Mouse (Mus musculus) forebrain, embryonic 10.5 days (tissue): ENCODE measurements around the gene Them4. TPM values are rescaled to one million over a fixed set of nuclear protein-coding genes. Genes with fewer than 3 reads are reported as not detected.
"Not testable (repeated sequence)": the region's sequence is repeated elsewhere in the genome, so short reads cannot be mapped to it uniquely, and the experiment has no call there.

ENCODE experiments used
- DNase-seq: peaks from one replicate; pipeline ENCODE4 v3.0.0-alpha.2; 2017; ENCODE audit warnings: low spot score; ENCODE audit errors: extremely low spot score
- H3K27ac ChIP-seq: fragments of 300-500 bp; sonication (generic); 2 replicates; pipeline ENCODE4 v1.5.1; 2016; ENCODE audit warnings: mild to moderate bottlenecking
- H3K27me3 ChIP-seq: fragments of 300-500 bp; sonication (generic); 2 replicates; pipeline ENCODE4 v1.6.1; 2016; ENCODE audit warnings: mild to moderate bottlenecking; ENCODE audit not compliant: poor library complexity, severe bottlenecking
- H3K36me3 ChIP-seq: fragments of 300-500 bp; sonication (generic); replicated peaks from 2 replicates; pipeline ENCODE4 v1.6.1; 2016; ENCODE audit warnings: mild to moderate bottlenecking, moderate library complexity
- H3K4me1 ChIP-seq: fragments of 300-500 bp; sonication (generic); 2 replicates; pipeline ENCODE4 v1.6.1; 2016
- H3K4me3 ChIP-seq: fragments of 300-500 bp; sonication (generic); 2 replicates; pipeline ENCODE4 v1.5.1; 2016; ENCODE audit warnings: mild to moderate bottlenecking, moderate library complexity
- H3K9me3 ChIP-seq: fragments of 300-500 bp; sonication (generic); 2 replicates; pipeline ENCODE4 v1.6.1; 2016; ENCODE audit warnings: mild to moderate bottlenecking, moderate library complexity
- WGBS: fragments of 180-500 bp; shearing (Covaris S2); methylation state at CpG from one replicate; pipeline ENCODE4 v1.1.7; 2016; 5-methylcytosine and 5-hydroxymethylcytosine counted together
- polyA plus RNA-seq: library from polyadenylated mRNA; unstranded; fragments of >200 nt; fragmentation: Nextera tagmentation; extraction: Ambion mirVana; gene quantifications from 2 replicates; pipeline ENCODE4 v1.2.1, GENCODE M21; 2016

Them4 gene
- 6.7 and 8.1 TPM in 2 replicates for polyA plus RNA-seq

- 2% methylated on average over 47 of the region's 47 CpGs for WGBS
- DNase-seq, result peak; percentile 91
- H3K27me3 ChIP-seq, result no peaks in the 10 kb centered on the region
- H3K36me3 ChIP-seq, result no peaks in the 10 kb centered on the region
- H3K4me3 ChIP-seq, result peak within 1 kb of the TSS; percentile 67
- H3K4me1 ChIP-seq, result peaks cover 18% of the 10 kb centered on the region
- H3K27ac ChIP-seq, result peak within 1 kb of the TSS; percentile 85
- no peaks in the 10 kb centered on the region for H3K9me3 ChIP-seq
Measured at GRCm38 (mm10) chr3:94309633-94310363, at the start of gene Them4. Gene Them4 (plus strand): TSS chr3:94310089.

DNA sequence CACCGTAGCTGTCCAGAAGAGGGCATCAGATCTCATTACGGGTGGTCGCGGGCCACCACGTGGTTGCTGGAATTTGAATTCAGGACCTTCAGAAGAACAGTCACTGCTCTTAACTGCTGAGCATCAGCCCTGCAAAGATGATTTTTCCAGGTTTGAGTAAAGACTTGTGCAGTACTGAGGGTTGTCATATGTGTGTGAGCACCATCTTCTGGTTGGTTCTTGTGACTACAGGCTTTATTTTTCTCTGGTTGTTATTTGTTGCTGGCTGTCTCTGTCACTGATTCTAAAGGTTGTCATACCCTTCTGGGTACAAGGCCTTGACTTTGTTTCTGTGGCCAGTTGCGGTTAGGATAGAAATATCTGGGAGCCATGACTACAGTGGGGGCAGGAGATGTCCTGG, 49.3 kb upstream of the Them4 start:
- Histone ChIP-seq H3K4me1 (no peaks in the 10 kb centered on the region), H3K27ac (no peak overlapping the region), H3K9me3 (no peaks in the 10 kb centered on the region), H3K27me3 (no peaks in the 10 kb centered on the region), H3K36me3 (no peaks in the 10 kb centered on the region), H3K4me3 (no peak overlapping the region)
- 52% methylated on average over 6 of the region's 6 CpGs for whole genome bisulfite sequencing
- no peak for DNase-seq

DNA sequence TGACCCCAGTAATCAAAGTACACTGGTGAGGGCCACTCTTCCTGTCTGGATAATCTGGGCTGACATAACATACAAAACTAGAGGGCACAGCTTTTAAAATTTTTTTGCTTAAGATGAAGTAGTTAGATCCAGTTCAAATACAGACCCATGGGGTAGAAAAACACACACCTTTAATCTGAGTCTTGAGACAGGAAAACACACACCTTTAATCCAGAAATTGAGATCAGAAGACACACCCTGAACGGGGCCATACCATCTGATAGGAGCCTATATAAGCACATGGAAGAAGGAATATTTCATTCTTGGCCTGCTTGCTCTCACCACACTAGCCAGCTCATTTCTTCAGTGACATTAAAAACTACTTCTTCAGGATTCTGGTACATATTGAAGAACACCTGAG, 46.2 kb upstream of the Them4 start, which contains the start of gene Gm4778:
Gene Gm4778, plus strand, starts transcription at position 301 of the 400 bp plus-strand sequence.
- H3K4me1 ChIP-seq, result not testable (repeated sequence)
- 92% methylated on average over 1 of the region's 1 CpGs for WGBS

DNA sequence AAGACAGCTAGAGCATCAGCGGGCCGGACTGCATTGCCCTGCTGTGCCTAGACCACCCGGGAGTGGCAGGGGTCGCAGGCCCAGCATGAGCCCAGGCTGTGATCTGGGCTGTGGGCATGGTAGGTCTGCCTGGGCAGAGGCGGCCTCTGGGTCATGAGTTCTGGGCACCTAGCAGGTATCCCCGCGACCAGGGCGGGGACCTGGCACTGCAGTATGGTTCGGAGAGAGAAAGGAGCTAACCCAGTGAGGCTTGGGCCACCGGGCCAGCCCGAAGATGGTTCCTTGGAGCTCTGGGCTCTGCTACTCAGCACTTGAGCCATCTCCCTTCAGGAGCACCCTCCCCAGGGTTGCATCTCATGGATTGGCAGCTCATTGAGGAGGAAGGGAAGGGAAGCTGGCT, 33.9 kb upstream of the Them4 start:
- H3K4me3 ChIP-seq, result no peak overlapping the region
- H3K36me3 ChIP-seq, result no peaks in the 10 kb centered on the region
- H3K4me1 ChIP-seq, result no peaks in the 10 kb centered on the region
- WGBS, result 87% methylated on average over 11 of the region's 11 CpGs
- no peaks in the 10 kb centered on the region for H3K27me3 ChIP-seq
- H3K9me3 ChIP-seq, result no peaks in the 10 kb centered on the region
- H3K27ac ChIP-seq, result no peak overlapping the region
- DNase-seq, result no peak

More for the DNA sequence above, 46.2 kb upstream of the Them4 start, which contains the start of gene Gm4778:
- H3K27me3 ChIP-seq, H3K36me3 ChIP-seq, H3K27ac ChIP-seq, DNase-seq, H3K4me3 ChIP-seq, H3K9me3 ChIP-seq: not testable (repeated sequence)

GRCm38 (mm10) chr3:94305457-94305856, 4.4 kb upstream of the Them4 start:
- Histone ChIP-seq H3K27me3 (no peaks in the 10 kb centered on the region), H3K4me1 (peaks cover 11% of the 10 kb centered on the region; the same call in 1 of the 2 replicates), H3K4me3 (no peak overlapping the region), H3K36me3 (no peaks in the 10 kb centered on the region), H3K27ac (no peak overlapping the region), H3K9me3 (no peaks in the 10 kb centered on the region)
- DNase-seq, result no peak
- 75% methylated on average over 1 of the region's 1 CpGs for WGBS

DNA sequence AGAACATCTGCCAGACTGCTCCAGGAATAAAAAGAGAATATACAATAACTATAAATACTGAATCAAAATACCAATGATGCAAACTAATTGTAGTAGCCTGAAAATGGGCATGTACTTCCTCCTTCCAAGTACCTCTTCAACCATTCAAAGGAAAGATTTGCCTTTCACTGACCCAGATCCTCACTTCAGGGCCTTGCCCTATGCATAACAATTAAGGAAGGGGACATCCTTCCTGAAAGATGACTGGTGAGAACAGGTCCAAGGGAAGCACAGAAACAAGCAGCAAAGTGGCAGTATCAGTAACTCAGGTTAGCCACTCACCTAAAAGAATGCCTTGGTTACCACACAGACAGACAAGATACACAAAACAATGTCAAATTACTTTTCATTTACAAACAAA, 2.9 kb upstream of the Them4 start:
- Histone ChIP-seq H3K27ac (no peak overlapping the region), H3K36me3 (no peaks in the 10 kb centered on the region), H3K4me3 (no peak overlapping the region), H3K27me3 (no peaks in the 10 kb centered on the region), H3K4me1 (peaks cover 18% of the 10 kb centered on the region), H3K9me3 (no peaks in the 10 kb centered on the region)
- DNase-seq, result no peak

DNA sequence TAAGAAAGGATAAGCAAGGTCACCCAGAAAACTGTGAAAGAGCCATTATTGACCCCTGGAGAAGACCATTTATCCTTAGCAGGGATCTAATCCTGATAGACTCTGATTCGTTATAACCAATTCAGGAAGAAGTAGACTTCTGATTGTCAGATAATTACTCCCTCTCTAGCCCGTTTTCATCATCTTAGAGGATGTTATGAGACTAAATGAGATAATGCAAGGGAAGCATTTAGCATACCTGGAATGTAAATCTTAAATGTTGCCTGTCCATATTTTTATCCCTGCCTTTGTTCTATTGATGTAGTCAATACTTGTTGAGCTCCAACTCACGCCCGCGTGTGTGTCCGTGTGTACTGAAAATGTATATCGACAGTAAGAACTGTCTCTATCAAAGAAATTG, 602 bp downstream of the Them4 start:
- peak overlapping the region; percentile 85 for H3K27ac ChIP-seq
- 56% methylated on average over 7 of the region's 7 CpGs for WGBS
- DNase-seq, result no peak

DNA sequence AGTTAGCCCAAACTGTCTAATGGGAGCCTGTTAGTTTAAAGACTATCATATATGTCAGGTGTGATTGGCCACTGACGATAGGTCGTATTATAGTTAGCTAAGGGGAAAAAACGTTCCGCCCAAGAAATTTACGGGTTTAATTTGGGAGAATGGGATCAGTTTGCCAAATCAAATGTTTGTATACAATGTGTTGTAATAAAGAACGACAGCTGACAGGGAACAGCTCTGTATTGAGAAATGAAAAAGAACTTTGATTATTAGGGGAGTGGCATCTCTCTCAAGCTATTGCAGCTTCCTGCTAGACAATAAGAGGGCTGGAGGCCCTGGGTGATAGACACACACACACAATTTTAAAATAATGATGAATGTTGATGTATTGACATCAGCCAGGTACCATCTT, 1.0 kb downstream of the Them4 start:
- no peak for DNase-seq
- Histone ChIP-seq H3K4me1 (peaks cover 18% of the 10 kb centered on the region), H3K36me3 (no peaks in the 10 kb centered on the region), H3K27ac (no peak overlapping the region), H3K27me3 (no peaks in the 10 kb centered on the region), H3K9me3 (no peaks in the 10 kb centered on the region), H3K4me3 (peak overlapping the region; percentile 67)
- WGBS, result 82% methylated on average over 6 of the region's 6 CpGs

More for the DNA sequence above, 602 bp downstream of the Them4 start:
- Histone ChIP-seq H3K36me3 (no peaks in the 10 kb centered on the region), H3K9me3 (no peaks in the 10 kb centered on the region), H3K4me1 (peaks cover 18% of the 10 kb centered on the region), H3K27me3 (no peaks in the 10 kb centered on the region), H3K4me3 (peak overlapping the region; percentile 67)

- Histone ChIP-seq H3K36me3 (no peaks in the 10 kb centered on the region), H3K27ac (no peak overlapping the region), H3K9me3 (no peaks in the 10 kb centered on the region), H3K27me3 (no peaks in the 10 kb centered on the region), H3K4me3 (no peak overlapping the region), H3K4me1 (peaks cover 18% of the 10 kb centered on the region)
- 93% methylated on average over 4 of the region's 4 CpGs for WGBS
- no peak for DNase-seq
Measured at GRCm38 (mm10) chr3:94311376-94311775, 1.5 kb downstream of the Them4 start.

DNA sequence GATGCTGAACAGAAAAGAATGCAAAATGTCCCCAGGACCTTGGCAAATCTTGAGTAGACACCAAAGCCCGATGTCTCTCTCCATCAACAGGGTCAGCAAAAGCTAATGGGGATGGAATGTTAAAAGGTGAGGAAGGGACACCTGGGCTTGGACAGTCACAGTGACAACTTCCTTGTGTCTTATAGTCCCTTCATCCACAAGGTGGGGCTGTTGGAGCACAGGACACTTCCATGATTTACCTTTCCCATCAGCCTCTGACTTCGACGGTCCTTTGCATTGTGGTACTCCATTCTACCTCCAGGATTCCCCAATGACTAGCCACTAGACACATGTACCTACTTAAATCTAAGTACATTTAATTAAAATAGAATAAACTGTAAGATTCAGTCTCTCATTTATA, 18.8 kb downstream of the Them4 start:
- Histone ChIP-seq H3K27me3 (no peaks in the 10 kb centered on the region), H3K4me3 (no peak overlapping the region), H3K9me3 (no peaks in the 10 kb centered on the region), H3K27ac (no peak overlapping the region), H3K4me1 (no peaks in the 10 kb centered on the region), H3K36me3 (no peaks in the 10 kb centered on the region)
- 60% methylated on average over 3 of the region's 3 CpGs for WGBS
- no peak for DNase-seq

DNA sequence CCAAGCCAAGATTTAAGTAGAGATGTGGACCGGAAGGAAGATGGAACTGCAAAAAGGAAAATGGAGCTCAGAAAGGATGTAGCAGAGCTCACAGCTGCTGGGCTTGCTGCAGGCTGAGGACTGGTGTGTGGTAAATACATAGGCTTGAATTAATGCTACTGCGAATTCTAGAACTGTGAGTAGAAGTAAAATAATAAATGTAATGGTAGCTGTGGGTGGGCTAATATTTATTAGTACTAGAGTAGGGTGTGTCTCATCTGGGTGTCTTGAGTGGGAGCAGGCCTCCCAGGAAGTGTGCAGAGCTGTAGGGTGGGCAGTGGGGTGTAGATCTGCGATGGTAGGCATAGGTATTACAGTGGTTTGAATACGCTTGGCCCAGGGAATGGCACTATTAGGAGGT, 24.6 kb downstream of the Them4 start:
- no peak overlapping the region for H3K27ac ChIP-seq
- no peak for DNase-seq
- H3K9me3 ChIP-seq, result no peaks in the 10 kb centered on the region
- H3K4me1 ChIP-seq, result no peaks in the 10 kb centered on the region
- no peaks in the 10 kb centered on the region for H3K27me3 ChIP-seq
- H3K4me3 ChIP-seq, result no peak overlapping the region
- no peaks in the 10 kb centered on the region for H3K36me3 ChIP-seq
- WGBS, result 92% methylated on average over 4 of the region's 4 CpGs

GRCm38 (mm10) chr3:94338522-94338921, 28.6 kb downstream of the Them4 start:
- Histone ChIP-seq H3K27ac (no peak overlapping the region), H3K27me3 (no peaks in the 10 kb centered on the region), H3K9me3 (no peaks in the 10 kb centered on the region), H3K4me1 (no peaks in the 10 kb centered on the region), H3K36me3 (no peaks in the 10 kb centered on the region), H3K4me3 (no peak overlapping the region)
- no peak for DNase-seq
- 92% methylated on average over 3 of the region's 3 CpGs for WGBS

- Histone ChIP-seq H3K9me3 (no peaks in the 10 kb centered on the region), H3K4me3 (no peak within 1 kb of the TSS), H3K4me1 (peaks cover 5% of the 10 kb centered on the region; the same call in 1 of the 2 replicates), H3K27me3 (no peaks in the 10 kb centered on the region), H3K36me3 (no peaks in the 10 kb centered on the region), H3K27ac (0 out of 2 replicates have a peak within 1 kb of the TSS, but pooled peaks have one; percentile 25)
- DNase-seq, result no peak
- 67% methylated on average over 3 of the region's 3 CpGs for WGBS
Measured at GRCm38 (mm10) chr3:94341959-94342422, 32.1 kb downstream of the Them4 start, which contains the start of gene Them5. Gene Them5 (plus strand): TSS chr3:94342099.
